Mouse (Mus musculus) kidney, adult 18-20 months (tissue): ENCODE results near the gene Pdp2.

Experiments used
- DNase-seq: peaks from one replicate; pipeline ENCODE4 v3.0.0; 2021

The Pdp2 gene

DNA sequence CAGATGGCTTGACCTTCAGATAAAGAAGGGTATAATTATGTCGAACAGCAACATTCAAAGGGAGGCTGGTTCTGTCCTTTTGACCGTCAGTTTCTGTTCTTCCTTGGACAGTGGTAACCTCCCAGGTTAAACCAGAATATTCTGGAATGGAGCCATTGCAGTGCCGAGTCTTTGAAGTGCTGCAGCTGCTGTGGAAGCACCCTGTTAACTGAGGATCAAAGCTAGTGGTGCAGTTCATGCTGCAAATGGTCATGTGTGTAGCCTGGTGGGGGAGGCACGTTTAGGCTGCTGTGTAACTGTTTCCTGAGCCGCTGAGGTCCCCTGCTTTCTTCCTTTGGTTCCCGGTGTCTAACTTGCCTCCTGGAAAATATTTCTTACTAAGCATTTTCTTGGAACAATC, 7.2 kb downstream of the Pdp2 start:
- peak; percentile 70 for DNase-seq

DNA sequence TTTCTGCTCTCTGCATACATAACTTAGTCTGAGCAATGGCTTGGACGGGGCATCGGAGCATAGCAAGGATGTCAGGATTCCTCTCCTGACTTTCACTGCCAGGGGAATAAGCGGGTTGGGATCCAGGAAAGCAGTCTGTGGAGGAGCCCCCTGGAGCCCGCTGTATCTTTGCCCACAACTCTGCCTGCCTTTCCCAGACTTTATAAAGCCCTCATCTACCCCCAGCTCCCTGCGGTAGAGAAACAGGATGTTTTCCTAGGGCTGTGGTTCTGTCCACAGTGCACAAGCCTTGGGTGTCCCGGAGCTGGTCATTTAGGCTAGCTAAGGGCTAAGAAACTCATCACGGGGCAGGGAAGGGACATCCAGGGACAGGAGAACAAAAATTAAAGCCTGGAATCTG, 10.1 kb downstream of the Pdp2 start:
- DNase-seq, result no peak

DNA sequence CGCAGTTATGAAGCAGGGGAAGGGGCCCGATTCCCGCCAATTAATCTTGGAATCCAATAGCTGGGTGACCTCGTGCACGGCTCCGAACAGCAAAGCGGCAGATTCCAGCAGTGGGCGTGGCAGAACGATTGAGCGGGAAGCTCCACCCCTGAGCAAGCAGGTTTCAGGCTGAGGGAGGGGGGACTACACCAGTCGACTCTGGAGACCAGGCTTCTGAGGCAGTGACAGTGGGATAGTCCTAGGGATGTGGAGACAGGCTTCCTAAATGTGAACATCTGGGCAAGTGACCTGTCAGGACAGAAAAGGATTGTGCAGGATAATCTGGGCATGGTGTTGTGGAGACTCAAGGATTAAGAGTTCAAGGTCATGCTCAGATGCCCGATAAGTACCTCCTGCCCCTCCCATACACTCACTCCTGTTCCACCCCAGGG, 10.7 kb downstream of the Pdp2 start:
- DNase-seq, result peak; percentile 47

DNA sequence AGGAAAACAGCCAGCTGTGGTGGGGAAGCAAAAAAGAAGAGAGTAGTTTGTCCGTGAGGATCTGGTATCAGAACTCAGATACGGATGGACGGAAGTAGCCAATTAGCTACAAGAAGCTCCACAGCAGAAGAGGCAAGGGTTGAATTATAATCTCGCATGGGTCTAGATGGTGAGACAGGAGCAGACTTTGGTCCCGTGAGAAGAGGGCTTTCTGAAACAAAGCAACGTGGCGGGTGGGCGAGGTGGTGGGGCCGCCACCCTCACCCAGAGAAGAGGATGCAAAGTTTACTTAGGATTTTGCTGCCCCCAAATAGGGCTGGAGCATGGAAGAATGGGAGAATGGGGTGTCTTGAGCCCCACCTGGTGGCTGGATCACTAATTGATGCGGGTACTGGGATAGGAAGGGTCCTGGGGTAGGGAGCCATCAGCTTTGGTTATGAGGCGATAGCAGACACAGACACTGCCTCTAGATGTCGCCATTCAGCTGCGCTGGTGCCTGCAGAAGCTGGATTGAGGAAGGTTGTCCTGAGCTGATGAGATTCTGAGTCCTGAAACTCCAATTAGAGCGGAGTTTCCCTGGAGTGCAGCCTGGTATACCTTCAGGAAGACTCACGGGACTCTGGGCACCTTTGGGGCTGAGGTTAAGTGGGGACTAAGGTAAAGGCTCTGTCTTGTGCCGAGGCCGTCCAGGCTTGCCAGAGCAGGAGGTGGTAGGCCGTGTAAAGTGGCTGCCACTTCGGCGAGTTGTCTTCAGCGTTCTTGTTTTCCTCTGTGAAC, 11.4 kb downstream of the Pdp2 start:
- DNase-seq, result peak; percentile 90

DNA sequence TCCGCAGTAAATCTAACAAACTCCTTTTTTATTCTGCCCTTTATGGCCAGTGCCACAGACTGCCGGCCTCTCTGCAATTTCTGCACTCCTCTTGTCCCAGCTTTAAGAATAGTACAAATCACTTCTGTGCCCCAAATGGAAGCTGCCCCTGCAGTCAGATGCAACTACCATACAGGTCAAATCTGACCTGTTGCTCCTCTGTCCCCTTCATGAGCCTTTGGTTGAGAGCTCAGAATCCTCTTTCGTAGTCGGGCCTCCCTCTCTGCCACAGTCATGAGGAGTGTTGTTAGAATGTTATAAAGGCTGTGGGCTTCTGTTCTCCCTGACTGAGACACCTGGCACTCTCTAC, 12.0 kb downstream of the Pdp2 start:
- DNase-seq, result no peak

DNA sequence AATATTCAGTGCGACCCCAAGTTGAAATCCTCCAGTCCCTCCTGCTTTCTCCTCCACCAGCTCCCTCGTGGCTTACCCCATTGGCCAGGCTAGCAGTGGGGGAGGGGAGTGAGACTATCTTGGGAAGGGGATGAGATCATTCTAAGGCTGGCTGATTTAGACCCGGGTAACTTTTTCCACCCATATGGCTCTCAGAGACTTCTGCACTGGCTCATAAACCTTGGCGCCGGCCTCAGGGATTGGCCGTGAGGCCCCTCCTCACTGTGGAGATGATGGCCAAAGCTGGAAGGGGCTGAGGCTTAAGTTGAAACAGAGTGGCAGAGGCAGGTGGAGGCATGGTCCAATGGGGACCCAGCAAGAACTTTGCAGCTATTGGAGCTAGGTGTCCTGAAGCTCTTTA, 15.1 kb downstream of the Pdp2 start:
- DNase-seq, result no peak

DNA sequence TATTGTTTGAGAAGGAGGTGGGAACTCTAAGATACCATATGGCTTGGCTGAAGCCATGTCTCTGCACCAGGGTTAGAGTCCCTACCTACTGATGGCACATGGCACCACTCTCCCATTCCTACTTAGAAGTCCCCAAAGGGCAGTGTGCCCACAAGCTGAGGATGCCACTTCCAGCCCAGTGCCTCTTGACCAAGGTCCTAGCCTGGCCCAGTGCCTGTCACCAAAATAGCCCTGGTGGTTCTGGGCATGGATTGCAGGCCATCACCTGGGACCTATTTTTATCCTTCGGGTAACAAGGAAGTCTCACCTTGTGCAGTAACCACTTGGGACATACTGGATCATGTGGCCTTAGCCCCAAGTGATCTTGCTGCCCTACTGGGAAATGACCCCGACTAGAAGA, 16.7 kb downstream of the Pdp2 start:
- no peak for DNase-seq

DNA sequence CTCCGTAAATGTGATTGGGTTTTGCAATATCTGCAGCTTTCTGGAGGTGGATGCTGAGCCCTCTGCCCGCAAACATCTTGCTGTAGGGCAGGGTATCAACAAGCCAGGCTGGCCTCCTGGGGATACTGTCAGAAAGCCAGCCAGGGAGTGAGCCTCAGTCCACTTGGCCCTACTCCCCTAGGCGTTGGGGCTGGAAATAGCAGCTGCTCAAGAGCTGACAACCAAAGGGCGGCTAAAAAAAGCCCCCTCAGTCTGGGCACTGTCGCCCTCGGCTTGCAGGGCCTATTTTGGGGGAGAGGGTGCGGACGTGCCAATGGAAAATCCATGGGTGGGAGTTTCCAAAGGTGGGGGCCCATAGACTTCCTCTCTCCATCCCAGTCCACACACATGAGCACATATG, 18.0 kb downstream of the Pdp2 start:
- no peak for DNase-seq

DNA sequence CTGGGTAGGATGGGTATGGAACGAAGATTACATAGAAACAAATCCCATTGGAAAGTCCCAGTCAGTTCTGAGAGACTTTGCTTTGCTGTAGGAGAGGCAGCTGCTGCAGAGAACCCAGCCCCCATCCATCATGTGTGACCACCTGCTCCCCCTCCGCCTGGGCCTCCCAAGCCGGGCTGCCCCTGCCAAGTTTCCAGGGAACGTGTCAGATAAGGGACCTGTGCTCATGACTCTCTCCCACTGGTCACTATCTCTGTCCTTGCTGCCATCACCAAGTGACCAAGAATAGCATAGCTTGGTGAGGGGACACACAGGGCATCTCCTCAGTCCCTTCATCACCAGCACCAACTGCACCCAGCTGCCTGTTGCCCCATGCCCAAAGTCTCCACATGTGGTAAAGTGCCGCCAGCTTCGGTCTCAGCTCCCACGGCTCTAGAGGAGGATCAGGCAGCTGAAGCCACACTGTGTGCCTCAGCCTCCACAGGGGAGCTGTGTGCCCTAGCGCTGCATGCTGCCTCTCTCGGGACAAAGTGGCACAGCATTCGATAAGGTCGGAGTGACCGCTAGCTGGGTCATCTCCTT, 19.0 kb downstream of the Pdp2 start:
- DNase-seq, result no peak

DNA sequence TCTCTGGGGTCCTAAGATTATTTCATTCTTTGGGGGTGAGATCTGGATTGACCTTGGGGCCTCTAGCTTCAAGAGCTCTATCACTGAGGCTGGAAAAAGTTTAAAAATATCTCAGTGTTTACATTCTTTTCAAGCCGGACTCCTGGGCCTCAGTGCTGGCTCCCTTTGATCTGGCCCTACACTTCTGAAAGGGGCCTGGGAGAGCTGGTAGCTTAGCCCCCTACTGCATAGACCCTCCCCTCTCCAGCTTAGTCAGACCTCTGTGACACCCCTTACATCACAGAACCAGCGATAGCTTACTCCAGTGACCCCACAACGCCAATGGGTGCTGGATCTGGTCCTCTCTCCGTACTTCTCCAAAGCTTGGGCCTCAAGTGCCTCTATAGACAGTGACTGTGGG, 20.4 kb downstream of the Pdp2 start:
- DNase-seq, result no peak

DNA sequence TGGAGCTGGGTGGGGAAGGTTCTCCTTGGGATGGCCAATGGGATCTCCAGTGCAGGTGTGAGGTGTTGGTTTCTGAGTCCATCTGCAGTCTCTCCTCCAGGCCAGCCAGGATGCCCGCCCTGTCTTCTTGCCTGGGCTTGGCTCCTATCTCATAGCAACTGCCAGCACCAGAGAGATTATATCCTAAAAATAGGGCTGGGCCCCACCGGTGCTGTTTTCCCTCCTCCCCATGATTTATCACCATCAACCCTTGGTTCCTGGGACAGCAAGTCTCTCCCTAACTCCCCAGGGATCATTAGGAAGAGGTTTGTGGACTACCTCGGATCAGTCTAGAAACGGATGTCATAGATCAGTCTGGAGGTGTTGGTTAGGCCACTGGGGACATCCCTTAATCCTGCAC, 21.9 kb downstream of the Pdp2 start:
- DNase-seq, result no peak

DNA sequence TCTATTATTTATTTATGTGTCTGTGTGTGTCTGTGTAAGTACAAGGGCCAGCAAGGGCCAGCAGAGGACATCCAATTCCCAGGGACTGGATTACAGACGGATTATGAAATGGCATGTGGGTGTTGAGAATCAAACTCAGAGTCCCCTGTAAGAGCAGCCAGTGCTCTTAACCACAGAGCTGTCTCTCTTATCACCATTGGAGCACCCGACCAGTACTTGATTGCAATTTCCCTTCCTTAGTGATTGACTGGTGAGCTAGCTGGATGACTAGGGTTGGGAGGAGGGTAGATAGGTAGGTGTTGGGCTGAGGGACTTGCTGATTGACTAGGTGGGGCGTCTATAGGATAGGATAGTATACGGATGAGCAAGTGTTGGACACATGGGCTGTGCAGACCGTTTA, 29.5 kb downstream of the Pdp2 start:
- no peak for DNase-seq

DNA sequence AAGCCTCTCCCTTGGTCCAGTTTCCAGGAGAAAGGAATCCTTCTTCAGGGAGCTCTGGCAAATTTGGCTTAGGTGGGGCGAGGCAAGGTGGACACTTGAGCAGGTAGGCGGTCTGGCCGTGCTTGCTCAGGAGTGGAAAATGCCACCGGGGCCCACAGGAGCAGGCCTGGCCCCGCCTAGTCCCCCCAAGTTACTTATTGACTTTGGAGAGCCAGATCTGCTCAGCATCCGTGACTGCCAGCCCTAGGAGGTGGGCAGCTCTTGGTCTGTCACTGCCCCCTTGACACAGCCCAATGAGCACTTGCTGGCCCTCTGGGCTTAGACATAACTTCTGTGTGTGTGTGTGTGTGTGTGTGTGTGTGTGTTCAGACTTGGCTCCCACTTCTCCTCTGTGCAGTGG, 32.9 kb downstream of the Pdp2 start, which contains the start of gene Cdh16:
Cdh16 (minus strand) TSS at position 236 of the 400 bp plus-strand sequence.
- peak; percentile 91 for DNase-seq

DNA sequence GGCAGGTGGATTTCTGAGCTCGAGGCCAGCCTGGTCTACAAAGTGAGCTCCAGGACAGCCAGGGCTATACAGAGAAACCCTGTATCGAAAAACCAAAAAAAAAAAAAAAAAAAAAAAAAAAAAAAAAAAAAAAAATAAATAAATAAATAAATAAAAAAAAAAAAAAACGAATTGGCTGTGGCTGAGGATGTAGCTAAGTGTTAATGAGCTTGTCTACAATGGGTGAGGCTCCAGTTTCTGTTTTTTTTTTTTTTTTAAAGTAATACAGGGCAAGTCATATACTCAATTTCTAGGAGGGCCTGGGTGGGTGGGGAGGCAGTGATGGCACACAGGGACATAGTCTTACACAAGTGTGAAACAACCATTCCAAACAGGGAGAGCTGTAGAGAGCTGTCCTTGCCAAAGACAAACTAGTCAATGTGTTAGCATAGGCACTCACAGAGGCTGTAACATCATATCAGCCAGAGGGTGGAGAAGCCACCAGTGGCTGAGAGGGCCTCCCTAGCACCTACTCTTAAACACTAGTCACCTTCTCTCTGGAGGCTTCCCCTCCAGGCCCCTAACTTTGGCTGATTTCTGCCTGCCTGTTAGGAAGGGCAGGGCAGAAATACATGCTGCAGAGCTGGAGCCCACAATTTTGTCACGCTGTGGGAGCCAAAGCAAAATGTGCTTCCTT, 36.0 kb downstream of the Pdp2 start:
- no peak for DNase-seq

DNA sequence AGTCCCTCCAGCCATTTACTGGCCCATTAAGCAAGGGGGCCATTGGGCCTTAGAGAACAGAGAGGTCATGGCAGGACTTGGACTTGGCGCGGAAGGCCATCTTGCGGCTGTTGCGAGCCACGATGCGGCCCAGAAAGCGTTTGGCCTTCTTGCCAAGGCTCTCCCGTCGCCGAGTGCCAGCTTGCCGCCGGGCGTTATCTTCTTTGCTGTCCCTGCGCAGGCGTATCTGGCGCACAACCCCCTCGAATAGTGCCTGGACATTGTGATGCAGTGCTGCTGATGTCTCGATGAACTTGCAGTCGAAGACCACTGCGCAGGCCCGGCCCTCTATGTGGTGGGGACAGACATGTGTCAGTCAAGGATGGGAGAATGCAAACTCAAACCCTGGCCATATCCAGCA, 37.2 kb downstream of the Pdp2 start:
- no peak for DNase-seq

DNA sequence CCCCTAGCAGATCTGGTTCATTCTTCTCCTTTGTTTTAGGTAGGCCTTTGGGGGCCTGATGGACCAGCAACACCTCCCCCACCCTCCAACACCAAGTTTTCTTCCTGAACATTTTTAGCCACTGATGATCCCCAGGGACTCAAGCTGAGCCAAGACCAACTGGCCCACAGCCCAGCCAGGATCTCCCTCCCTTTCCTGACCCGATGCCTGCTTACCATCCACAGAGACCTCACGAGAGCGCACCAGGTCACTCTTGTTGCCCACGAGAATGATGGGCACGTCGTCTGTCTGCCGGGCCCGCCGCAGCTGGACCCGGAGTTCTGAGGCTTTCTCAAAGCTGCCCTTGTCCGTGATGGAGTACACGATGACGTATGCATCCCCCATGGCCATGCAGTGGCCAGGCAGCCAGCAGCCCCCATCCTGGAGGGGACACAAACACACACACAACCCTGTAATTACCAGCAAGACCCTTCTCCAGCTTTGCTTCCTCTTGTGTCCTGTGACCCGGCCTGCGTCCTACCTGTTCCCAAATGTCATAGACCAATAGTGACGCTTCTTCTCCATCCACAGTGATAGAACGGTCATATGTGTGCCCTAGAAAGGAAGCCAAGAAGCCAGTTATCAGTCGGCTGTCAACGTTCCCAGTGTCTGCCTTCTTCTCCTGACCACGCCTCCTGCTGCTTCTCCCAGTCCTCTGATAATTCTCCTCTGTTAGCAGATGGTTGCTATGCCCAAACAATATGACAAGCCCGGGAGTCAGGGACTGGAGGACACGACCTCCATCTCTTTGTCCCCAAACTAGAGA, 38.3 kb downstream of the Pdp2 start:
- peak; percentile 67 for DNase-seq

DNA sequence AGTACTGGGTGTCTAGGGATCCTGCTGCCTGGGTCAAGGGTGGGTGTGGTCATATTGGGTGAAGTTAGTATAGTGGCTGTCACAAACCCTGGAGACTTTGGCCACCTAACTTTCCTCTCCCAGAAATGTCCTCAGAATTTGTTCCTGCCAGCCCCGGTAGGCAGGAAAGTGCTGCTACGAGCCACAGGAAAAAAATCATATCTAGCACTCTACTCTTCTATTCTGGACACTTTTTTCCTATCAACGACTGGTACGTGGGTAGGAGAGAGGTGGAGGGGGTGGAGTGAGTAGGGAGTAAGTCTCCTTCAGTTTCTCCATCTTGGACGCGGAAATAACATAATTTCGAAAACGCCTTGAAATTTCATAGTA, 38.8 kb downstream of the Pdp2 start:
- DNase-seq, result no peak

DNA sequence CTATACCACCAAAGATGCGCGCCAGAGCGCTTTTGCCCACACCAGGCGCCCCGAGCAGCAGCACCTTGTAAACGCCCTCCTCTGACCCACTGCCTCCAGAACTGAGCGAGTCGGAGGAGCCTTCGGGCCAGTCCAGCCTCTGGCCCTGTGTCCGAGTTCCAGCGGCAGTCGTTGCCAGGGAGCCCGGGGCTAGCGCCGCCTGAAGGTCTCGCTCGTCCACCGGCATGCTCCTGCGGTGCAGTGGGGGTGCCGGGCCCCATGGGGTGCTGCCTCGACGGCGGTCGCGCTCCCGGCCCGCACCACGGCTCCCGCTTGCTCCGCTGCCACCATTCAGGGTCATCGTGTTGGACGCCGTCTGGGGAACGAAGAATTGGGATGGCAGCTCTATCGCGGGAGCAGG, 39.3 kb downstream of the Pdp2 start:
- no peak for DNase-seq

DNA sequence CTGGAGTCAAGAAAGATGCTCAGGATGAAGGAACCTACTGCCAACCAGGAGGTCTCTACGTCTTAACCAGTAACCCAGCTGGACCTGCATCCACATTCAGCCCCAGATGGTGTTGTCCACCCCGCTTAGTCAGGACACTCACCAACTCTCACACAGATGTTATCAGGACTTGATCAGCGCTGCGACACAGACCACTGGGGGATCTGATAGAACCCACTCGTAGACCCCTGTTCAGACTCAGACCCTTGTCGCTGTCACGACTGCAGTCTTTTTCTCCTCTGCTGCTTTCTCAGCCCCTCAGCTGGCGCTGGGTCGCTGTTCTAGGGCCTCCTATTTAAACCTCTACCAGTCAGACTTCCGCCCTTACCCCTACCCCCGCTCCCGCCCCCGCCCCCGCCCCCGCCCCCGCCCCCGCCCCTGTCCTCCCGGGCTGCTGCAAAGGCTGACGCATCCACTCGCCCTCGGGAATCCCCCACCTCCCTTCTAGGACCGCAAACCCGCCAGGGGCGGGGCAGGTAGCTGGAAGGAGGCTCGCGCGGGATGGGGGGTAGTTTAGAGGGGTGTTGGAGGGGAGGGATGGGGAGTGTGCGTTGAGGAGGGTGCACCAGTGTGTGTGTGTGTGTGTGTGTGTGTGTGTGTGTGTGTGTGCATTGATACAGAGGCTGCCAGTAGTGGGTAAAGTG, 39.9 kb downstream of the Pdp2 start, which contains the start of gene Rrad:
Rrad (minus strand) TSS at position 347 of the 683 bp plus-strand sequence.
- DNase-seq, result peak; percentile 38

DNA sequence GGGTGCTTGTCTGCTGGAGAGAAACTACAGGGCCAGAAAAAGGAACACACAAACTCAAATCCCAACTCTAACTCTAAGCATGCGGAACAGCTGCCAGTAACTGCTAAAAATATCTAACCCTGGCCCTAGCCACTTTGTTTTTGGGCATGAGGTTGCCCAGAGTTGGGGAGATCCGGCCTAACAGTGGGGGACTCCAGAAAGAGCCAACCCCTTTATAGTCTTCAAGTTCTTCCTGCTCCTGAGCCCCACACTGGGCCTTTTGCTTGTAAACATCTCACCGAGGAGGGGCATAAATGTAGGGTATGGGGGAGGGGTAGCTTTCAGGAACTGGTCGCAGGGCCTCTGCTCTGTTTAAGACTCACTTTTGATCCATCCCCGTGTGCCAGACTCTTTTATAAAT, 40.7 kb downstream of the Pdp2 start:
- peak; percentile 13 for DNase-seq

DNA sequence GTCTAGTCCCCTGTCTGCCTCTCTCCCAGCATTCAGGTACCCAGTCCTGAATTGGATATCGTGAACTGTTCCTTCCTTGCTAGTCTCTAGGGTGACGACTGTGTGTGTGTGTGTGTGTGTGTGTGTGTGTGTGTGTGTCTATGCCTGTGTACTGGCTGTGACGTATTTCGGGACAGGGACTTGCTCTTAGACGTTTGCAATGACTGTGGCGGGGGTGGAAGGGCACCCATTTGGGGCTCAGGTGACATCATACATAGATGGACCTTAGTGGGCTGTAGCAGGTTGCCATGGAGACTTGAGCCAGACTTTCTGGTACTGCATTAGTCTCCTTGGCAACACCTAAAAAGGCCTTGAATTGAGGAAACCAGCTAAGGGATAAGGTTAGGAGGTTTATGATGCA, 41.2 kb downstream of the Pdp2 start:
- DNase-seq, result no peak

DNA sequence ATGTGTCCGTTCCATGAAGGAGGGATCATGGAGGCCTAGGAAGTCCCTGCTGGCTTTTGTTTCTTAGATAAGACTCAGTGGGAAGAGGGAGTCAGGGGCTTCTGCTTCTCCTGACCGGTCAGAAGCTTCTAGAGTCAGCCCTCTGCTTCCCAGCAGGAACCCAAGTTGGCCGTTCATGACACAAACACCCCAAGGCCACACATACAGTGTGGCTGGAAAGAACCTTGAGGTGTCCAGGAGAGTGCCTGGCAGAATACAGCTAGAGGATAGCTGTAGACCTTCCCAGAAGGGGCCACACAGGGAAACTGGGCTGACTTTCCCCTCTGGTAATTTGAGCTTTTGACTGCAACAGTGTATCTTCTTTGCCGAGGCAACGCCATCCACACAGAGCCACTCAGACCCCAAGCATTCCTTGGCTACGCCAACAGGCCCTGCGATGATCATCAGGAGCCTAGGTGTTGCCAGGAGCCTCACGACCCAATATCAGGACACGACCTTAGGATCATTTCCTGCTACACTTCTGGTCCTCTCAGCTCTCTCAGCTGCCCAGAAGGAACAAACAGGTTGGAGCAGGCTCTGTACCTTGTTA, 42.0 kb downstream of the Pdp2 start:
- peak; percentile 3 for DNase-seq
